Comparison of ENCODE assay signal across 31 mouse cellular contexts in genomic region chr13:13596424-13597044, GRCm38 (mm10).
"Had no signal": no experiment of that assay in that cellular context is flagged by ENCODE, and none has a peak within 500 bp of the region (broad histone marks: within the 10 kb centered on the region; RNA-seq: fewer than 3 reads in every experiment).

No protein-coding gene starts in this region.

- H3K9me3 ChIP-seq: heart, embryonic 10.5 days; heart, embryonic 12.5 days; heart, embryonic 13.5 days; heart, embryonic 15.5 days; hindbrain, embryonic 10.5 days; hindbrain, embryonic 12.5 days; hindbrain, embryonic 13.5 days; hindbrain, embryonic 15.5 days; intestine, embryonic 15.5 days; kidney, embryonic 15.5 days had no signal

- H3K4me2 ChIP-seq: heart, embryonic 11.5 days; heart, embryonic 12.5 days; heart, embryonic 13.5 days; heart, embryonic 15.5 days; hindbrain, embryonic 12.5 days; hindbrain, embryonic 13.5 days; hindbrain, embryonic 14.5 days; hindbrain, embryonic 15.5 days; intestine, embryonic 15.5 days; kidney, embryonic 15.5 days had no signal

- H3K9ac ChIP-seq: heart, embryonic 12.5 days; heart, embryonic 13.5 days; heart, embryonic 15.5 days; hindbrain, embryonic 12.5 days; hindbrain, embryonic 13.5 days; hindbrain, embryonic 14.5 days; hindbrain, embryonic 15.5 days; intestine, embryonic 15.5 days; kidney, embryonic 15.5 days had no signal

- H3K27me3 ChIP-seq: heart, embryonic 12.5 days; heart, embryonic 13.5 days; heart, embryonic 15.5 days; hindbrain, embryonic 12.5 days; hindbrain, embryonic 13.5 days; hindbrain, embryonic 15.5 days; intestine, embryonic 15.5 days; kidney, embryonic 15.5 days had no signal

- H3K36me3 ChIP-seq: heart, embryonic 10.5 days; heart, embryonic 12.5 days; heart, embryonic 13.5 days; heart, embryonic 15.5 days; hindbrain, embryonic 10.5 days; hindbrain, embryonic 12.5 days; hindbrain, embryonic 13.5 days; hindbrain, embryonic 15.5 days; intestine, embryonic 15.5 days; kidney, embryonic 15.5 days had no signal

- DNase-seq: heart, postnatal 10 days; heart, postnatal 14 days; heart, postnatal 36 days; heart, postnatal 4 days; kidney, adult 11 months; kidney, adult 18-20 months; kidney, adult 2 months; kidney, adult 8-10 months; kidney, adult 9 months; kidney, postnatal 10 days; kidney, postnatal 14 days; kidney, postnatal 25 days; kidney, postnatal 36 days; kidney, postnatal 4 days; layer of hippocampus, adult 9-11 months; layer of hippocampus, postnatal 36 days had no signal

- H3K27ac ChIP-seq: heart, embryonic 10.5 days; heart, embryonic 13.5 days; heart, embryonic 15.5 days; hindbrain, embryonic 10.5 days; hindbrain, embryonic 12.5 days; hindbrain, embryonic 13.5 days; hindbrain, embryonic 14.5 days; hindbrain, embryonic 15.5 days; hindbrain, postnatal 0 days; intestine, embryonic 15.5 days; kidney, embryonic 15.5 days; kidney, postnatal 0 days; layer of hippocampus, adult 2 months had no signal

- H3K4me3 ChIP-seq: heart, embryonic 10.5 days; heart, embryonic 12.5 days; heart, embryonic 13.5 days; heart, embryonic 15.5 days; hindbrain, embryonic 10.5 days; hindbrain, embryonic 12.5 days; hindbrain, embryonic 13.5 days; hindbrain, embryonic 15.5 days; intestine, embryonic 15.5 days; kidney, embryonic 15.5 days; layer of hippocampus, adult 2 months had no signal

- H3K4me1 ChIP-seq: hindbrain, embryonic 10.5 days; hindbrain, embryonic 12.5 days; intestine, embryonic 15.5 days had no signal
